Mouse (Mus musculus) liver, embryonic 16.5 days (tissue): ENCODE data around the gene Inpp5a. TPM values are rescaled to one million over a fixed set of nuclear protein-coding genes. Genes with fewer than 3 reads are reported as not detected.

Source experiments
- ATAC-seq: fragments of 200-750 bp; cut with Nextera tagmentation; 2 replicates; pipeline ENCODE4 v1.8.0; 2017; ENCODE audit warnings: low read depth, mild to moderate bottlenecking, moderate number of reproducible peaks, moderate library complexity
- H3K27ac ChIP-seq: fragments of 300-500 bp; sonication (generic); 2 replicates; pipeline ENCODE4 v1.5.1; 2014; ENCODE audit warnings: mild to moderate bottlenecking, low read length
- H3K27me3 ChIP-seq: fragments of 300-500 bp; sonication (generic); 2 replicates; pipeline ENCODE4 v1.6.1; 2014; ENCODE audit warnings: low read depth, low read length, mixed read lengths; ENCODE audit not compliant: control insufficient read depth, insufficient read depth
- H3K36me3 ChIP-seq: fragments of 300-500 bp; sonication (generic); 2 replicates; pipeline ENCODE4 v1.6.1; 2014; ENCODE audit warnings: mild to moderate bottlenecking; ENCODE audit not compliant: control insufficient read depth, insufficient read depth
- H3K4me1 ChIP-seq: fragments of 300-500 bp; sonication (generic); 2 replicates; pipeline ENCODE4 v1.6.1; 2014; ENCODE audit warnings: low read depth, low read length, mixed read lengths; ENCODE audit not compliant: control insufficient read depth
- H3K4me2 ChIP-seq: fragments of 300-500 bp; sonication (generic); 2 replicates; pipeline ENCODE4 v1.6.1; 2014; ENCODE audit warnings: low read depth, low read length, mixed read lengths
- H3K4me3 ChIP-seq: fragments of 300-500 bp; sonication (generic); 2 replicates; pipeline ENCODE4 v1.5.1; 2014; ENCODE audit warnings: low read depth, mild to moderate bottlenecking, low read length
- H3K9ac ChIP-seq: fragments of 300-500 bp; sonication (generic); 2 replicates; pipeline ENCODE4 v1.6.1; 2014; ENCODE audit warnings: low read depth, low read length
- H3K9me3 ChIP-seq: fragments of 300-500 bp; sonication (generic); replicated peaks from 2 replicates; pipeline ENCODE4 v1.6.1; 2016; ENCODE audit warnings: low read length; ENCODE audit not compliant: control insufficient read depth
- WGBS: fragments of 180-500 bp; shearing (Covaris S2); extraction: QIAGEN DNeasy Blood & Tissue Kit; methylation state at CpG from one replicate; pipeline ENCODE4 v1.1.7; 2014; ENCODE audit not compliant: insufficient replicate concordance; 5-methylcytosine and 5-hydroxymethylcytosine counted together
- polyA plus RNA-seq: library from polyadenylated mRNA; unstranded; fragments of >200 nt; fragmentation: Nextera tagmentation; extraction: Ambion mirVana; gene quantifications from 2 replicates; pipeline ENCODE4 v1.2.1, GENCODE M21; 2015

The Inpp5a gene
- polyA plus RNA-seq, 1 experiment from 2014 or later: 3.5 TPM

DNA sequence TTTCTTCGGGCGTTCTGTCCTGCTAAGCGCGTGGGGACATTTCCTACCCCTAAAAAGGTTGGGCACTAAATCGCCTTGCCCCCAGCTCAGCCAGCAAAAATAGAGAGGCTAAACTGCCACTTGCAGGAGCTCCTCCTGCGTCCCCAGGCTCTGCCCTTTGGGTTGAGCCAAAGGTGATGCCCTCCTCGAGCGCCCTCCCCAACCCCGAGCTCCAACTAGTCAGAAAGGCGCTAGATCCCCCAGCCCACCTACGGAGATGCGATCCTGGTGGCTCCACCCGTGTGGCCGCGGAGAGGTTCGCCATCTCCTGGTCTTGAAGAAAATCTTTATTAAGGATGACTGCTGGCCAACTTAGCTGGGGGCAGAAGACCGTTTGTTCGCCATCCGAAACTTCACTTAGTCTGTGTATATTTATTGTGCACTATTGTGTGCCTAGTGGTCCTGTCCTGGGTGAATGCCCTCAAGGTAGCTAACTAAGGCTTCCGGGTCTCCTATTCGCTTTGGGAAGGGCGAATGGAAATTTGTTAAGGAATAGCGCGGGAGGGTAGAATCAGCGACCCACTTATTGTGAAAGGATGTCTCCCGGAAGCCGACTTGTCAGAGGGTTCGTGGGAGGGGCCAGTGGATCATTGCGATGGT, 196.4 kb downstream of the Inpp5a start:
- no peak overlapping the region for H3K4me3 ChIP-seq
- WGBS: 4% methylated on average over 29 of the region's 29 CpGs
- H3K27me3 ChIP-seq: peaks cover 74% of the 10 kb centered on the region
- no peaks in the 10 kb centered on the region for H3K4me1 ChIP-seq
- H3K36me3 ChIP-seq: no peaks in the 10 kb centered on the region
- no peak overlapping the region for H3K9ac ChIP-seq
- no peak overlapping the region for H3K4me2 ChIP-seq
- H3K27ac ChIP-seq: no peak overlapping the region
- no peaks in the 10 kb centered on the region for H3K9me3 ChIP-seq
- no peak for ATAC-seq

GRCm38 (mm10) chr7:139587919-139588318, 199.0 kb downstream of the Inpp5a start:
- H3K36me3 ChIP-seq: no peaks in the 10 kb centered on the region
- H3K4me2 ChIP-seq: no peak overlapping the region
- WGBS: 39% methylated on average over 7 of the region's 7 CpGs
- peaks cover 47% of the 10 kb centered on the region for H3K27me3 ChIP-seq
- H3K9ac ChIP-seq: no peak overlapping the region
- no peak overlapping the region for H3K4me3 ChIP-seq
- H3K9me3 ChIP-seq: no peaks in the 10 kb centered on the region
- H3K27ac ChIP-seq: no peak overlapping the region
- H3K4me1 ChIP-seq: no peaks in the 10 kb centered on the region
- ATAC-seq: no peak

- Histone ChIP-seq H3K4me2 (no peak overlapping the region), H3K36me3 (no peaks in the 10 kb centered on the region), H3K9ac (no peak overlapping the region), H3K9me3 (no peaks in the 10 kb centered on the region), H3K4me3 (no peak overlapping the region), H3K27ac (no peak overlapping the region), H3K27me3 (peaks cover 24% of the 10 kb centered on the region), H3K4me1 (no peaks in the 10 kb centered on the region)
- no peak; the same call in 1 of the 2 replicates for ATAC-seq
- WGBS: 27% methylated on average over 3 of the region's 3 CpGs
Observed at GRCm38 (mm10) chr7:139590302-139590701, 201.4 kb downstream of the Inpp5a start.

GRCm38 (mm10) chr7:139591311-139591710, 202.4 kb downstream of the Inpp5a start:
- no peak for ATAC-seq
- no peaks in the 10 kb centered on the region for H3K4me1 ChIP-seq
- 56% methylated on average over 5 of the region's 5 CpGs for WGBS
- H3K36me3 ChIP-seq: no peaks in the 10 kb centered on the region
- H3K4me3 ChIP-seq: no peak overlapping the region
- H3K9me3 ChIP-seq: no peaks in the 10 kb centered on the region
- H3K27me3 ChIP-seq: peaks cover 13% of the 10 kb centered on the region
- H3K4me2 ChIP-seq: no peak overlapping the region
- no peak overlapping the region for H3K27ac ChIP-seq
- H3K9ac ChIP-seq: no peak overlapping the region

- Histone ChIP-seq H3K4me3 (no peak overlapping the region), H3K27ac (no peak overlapping the region), H3K27me3 (no peaks in the 10 kb centered on the region; the same call in 1 of the 2 replicates), H3K4me2 (no peak overlapping the region), H3K4me1 (no peaks in the 10 kb centered on the region), H3K36me3 (no peaks in the 10 kb centered on the region), H3K9me3 (no peaks in the 10 kb centered on the region), H3K9ac (no peak overlapping the region)
- 44% methylated on average over 6 of the region's 6 CpGs for WGBS
- ATAC-seq: no peak
Observed at GRCm38 (mm10) chr7:139595311-139595710, 206.4 kb downstream of the Inpp5a start.

DNA sequence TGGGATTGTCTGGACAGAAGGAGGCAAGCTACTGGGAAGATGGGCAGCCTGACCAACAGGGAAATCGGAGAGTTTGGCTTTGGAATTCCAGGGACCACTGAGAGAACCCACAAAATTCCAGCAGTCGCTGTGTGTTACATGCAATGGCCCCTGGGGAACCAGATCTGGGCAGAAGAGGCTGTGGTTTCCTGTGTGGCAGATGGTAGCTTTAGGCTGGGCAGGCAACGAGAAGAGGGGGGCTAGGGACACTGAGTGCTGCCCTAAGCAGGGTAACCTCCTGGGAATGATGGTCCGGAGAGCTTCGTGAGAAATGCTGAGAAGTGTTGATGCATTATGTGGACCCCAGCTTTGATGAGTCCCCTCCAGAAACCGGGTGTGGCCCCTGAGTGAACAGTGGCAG, 207.0 kb downstream of the Inpp5a start:
- Histone ChIP-seq H3K27ac (no peak overlapping the region), H3K4me2 (no peak overlapping the region), H3K36me3 (no peaks in the 10 kb centered on the region), H3K4me1 (no peaks in the 10 kb centered on the region), H3K4me3 (no peak overlapping the region), H3K9ac (no peak overlapping the region), H3K27me3 (no peaks in the 10 kb centered on the region; the same call in 1 of the 2 replicates), H3K9me3 (no peaks in the 10 kb centered on the region)
- WGBS: 27% methylated on average over 6 of the region's 6 CpGs
- ATAC-seq: no peak

- H3K4me1 ChIP-seq: no peaks in the 10 kb centered on the region
- no peak overlapping the region for H3K4me3 ChIP-seq
- 46% methylated on average over 2 of the region's 2 CpGs for WGBS
- no peak overlapping the region for H3K27ac ChIP-seq
- ATAC-seq: no peak
- no peaks in the 10 kb centered on the region for H3K27me3 ChIP-seq
- H3K4me2 ChIP-seq: no peak overlapping the region
- H3K36me3 ChIP-seq: no peaks in the 10 kb centered on the region
- H3K9ac ChIP-seq: no peak overlapping the region
- no peaks in the 10 kb centered on the region for H3K9me3 ChIP-seq
Observed at GRCm38 (mm10) chr7:139610328-139610727, 221.4 kb downstream of the Inpp5a start.

DNA sequence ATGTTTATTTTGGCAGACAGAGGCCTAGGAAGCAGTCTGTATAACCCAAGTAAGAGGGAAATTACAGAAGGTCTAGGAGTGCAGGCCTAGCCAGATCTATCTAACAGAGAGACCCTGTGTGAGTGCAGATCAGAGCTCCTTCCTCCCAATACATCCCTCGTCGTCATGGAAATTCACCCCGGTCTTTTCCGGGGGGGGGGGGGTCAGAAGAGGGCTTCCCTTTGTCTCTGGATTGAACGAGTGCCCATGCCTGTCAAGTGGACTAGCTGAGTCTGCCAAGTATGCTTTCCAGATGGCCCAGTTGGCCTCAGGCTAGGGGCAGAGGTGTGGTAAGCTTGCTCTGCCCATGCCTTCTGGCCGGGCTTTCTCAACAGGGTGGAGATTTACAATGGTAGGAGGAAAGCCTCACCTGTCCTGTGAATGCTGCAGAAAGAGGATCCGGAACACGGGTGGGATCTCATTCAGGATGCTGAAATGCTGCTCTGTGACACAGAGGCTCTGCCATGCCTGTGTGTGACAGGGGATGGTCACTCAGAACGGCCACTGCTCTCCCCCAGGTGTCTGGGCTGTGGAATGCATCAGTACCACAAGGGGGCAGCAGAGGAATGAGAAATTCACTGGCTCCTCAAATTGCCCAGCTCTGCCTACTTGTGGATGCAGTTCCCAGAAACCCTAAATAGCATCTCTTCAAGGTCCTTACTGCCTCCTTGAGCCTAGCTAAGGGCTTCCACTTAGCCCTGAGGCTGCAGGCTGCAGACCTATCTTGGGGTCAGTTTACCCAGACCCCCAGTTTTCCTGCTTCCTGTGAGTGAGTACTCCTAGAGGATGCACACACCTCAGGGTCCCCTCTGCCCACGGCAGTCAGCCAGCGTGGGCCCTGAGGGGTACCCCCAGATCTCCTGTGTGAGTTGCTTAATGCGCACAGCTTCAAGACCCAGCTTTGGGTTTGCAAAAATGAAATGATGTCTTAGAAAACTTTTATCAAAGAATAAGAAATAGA, 227.2 kb downstream of the Inpp5a start:
- ATAC-seq: no peak
- H3K27me3 ChIP-seq: no peaks in the 10 kb centered on the region
- no peaks in the 10 kb centered on the region for H3K36me3 ChIP-seq
- no peak overlapping the region for H3K4me2 ChIP-seq
- H3K9me3 ChIP-seq: no peaks in the 10 kb centered on the region
- no peak overlapping the region for H3K9ac ChIP-seq
- H3K4me1 ChIP-seq: no peaks in the 10 kb centered on the region
- no peak overlapping the region for H3K27ac ChIP-seq
- H3K4me3 ChIP-seq: no peak overlapping the region
- WGBS: 56% methylated on average over 12 of the region's 12 CpGs

DNA sequence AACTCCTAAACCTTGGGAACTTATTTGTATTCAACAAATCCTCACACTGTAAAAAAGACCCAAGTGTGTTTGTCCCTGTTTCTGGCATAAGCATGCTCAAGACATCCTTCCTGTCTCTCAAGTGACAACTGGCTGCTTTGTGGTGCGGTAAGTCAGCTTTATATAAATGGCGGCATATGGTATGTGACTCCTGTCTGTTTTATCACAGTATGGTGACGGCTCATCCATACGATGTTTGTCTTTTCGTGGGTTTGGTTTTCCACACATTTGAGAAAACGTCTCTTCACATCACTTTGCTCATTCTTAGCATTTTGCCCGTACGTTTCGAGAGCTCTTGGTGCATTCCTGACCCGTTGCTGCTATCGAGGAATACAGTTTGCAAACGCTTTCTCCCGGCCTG, 233.7 kb downstream of the Inpp5a start:
- no peak for ATAC-seq
- WGBS: 75% methylated on average over 13 of the region's 13 CpGs

More for the DNA sequence above, 233.7 kb downstream of the Inpp5a start:
- no peaks in the 10 kb centered on the region for H3K27me3 ChIP-seq
- H3K9ac ChIP-seq: no peak overlapping the region
- H3K9me3 ChIP-seq: no peaks in the 10 kb centered on the region
- no peak overlapping the region for H3K27ac ChIP-seq
- H3K4me2 ChIP-seq: no peak overlapping the region
- H3K36me3 ChIP-seq: no peaks in the 10 kb centered on the region
- H3K4me1 ChIP-seq: no peaks in the 10 kb centered on the region
- H3K4me3 ChIP-seq: no peak overlapping the region
